Mouse (Mus musculus) NIH3T3 (cell line): ENCODE measurements around the gene Dpy30.

Experiments used
- DNase-seq: peaks from one replicate; pipeline ENCODE4 v3.0.0-alpha.2; 2012; ENCODE audit warnings: low read depth

Dpy30 gene

GRCm38 (mm10) chr17:74262415-74262814, 61.3 kb downstream of the Dpy30 start:
- no peak for DNase-seq
